Mouse (Mus musculus) CH12.LX (cell line): Measurements from ENCODE around the gene Klc4. TPM values are rescaled to one million over a fixed set of nuclear protein-coding genes. Genes with fewer than 3 reads are reported as not detected.

Source experiments
- DNase-seq: peaks from one replicate; pipeline ENCODE4 v3.0.0-alpha.2; 2013; ENCODE audit errors: extremely low read depth
- H3K27ac ChIP-seq: 2 replicates; pipeline ENCODE4 v1.5.1; 2012; ENCODE audit warnings: low read depth, mild to moderate bottlenecking, control low read depth, moderate library complexity; ENCODE audit not compliant: insufficient read depth
- H3K27me3 ChIP-seq: replicated peaks from 2 replicates; pipeline ENCODE3; 2012; ENCODE audit warnings: inconsistent platforms
- H3K36me3 ChIP-seq, 2 experiments: replicated peaks in 1 of 2; 2 replicates each; pipeline versions ENCODE3 to v1.6.1; 2012; ENCODE audit warnings: inconsistent platforms in 1 of 2, low read length in 1 of 2, mild to moderate bottlenecking in 1 of 2, mixed read lengths in 1 of 2, moderate library complexity in 1 of 2; ENCODE audit not compliant: control insufficient read depth in 1 of 2, insufficient read depth in 1 of 2
- H3K4me1 ChIP-seq, 2 experiments: 2 replicates each; pipeline ENCODE4 v1.6.1; 2012; ENCODE audit warnings: inconsistent platforms in 1 of 2, moderate library complexity in 1 of 2; ENCODE audit not compliant: insufficient read depth in 2 of 2, control insufficient read depth in 1 of 2
- H3K4me2 ChIP-seq: 2 replicates; pipeline ENCODE4 v1.6.1; 2012; ENCODE audit warnings: low read depth, mild to moderate bottlenecking, control low read depth; ENCODE audit not compliant: poor library complexity, insufficient read depth, severe bottlenecking
- H3K4me3 ChIP-seq, 3 experiments: fragments of 150-350 bp in 1 of 3; sonication (generic) in 1 of 3; replicated peaks in 1 of 3; 2 replicates each; pipeline versions ENCODE3 to v1.5.1; 2011 to 2012; ENCODE audit warnings: low read depth in 2 of 3, low read length in 2 of 3, mild to moderate bottlenecking in 2 of 3, moderate library complexity in 2 of 3, control low read depth in 1 of 3, improper control_type of control experiment in 1 of 3, inconsistent platforms in 1 of 3, mixed read lengths in 1 of 3; ENCODE audit not compliant: poor library complexity in 1 of 3
- H3K79me2 ChIP-seq: replicated peaks from 2 replicates; pipeline ENCODE4 v1.6.1; 2012; ENCODE audit warnings: mild to moderate bottlenecking, moderate library complexity; ENCODE audit not compliant: control insufficient read depth, poor library complexity, insufficient read depth, severe bottlenecking; ENCODE audit errors: extremely low read depth
- H3K9ac ChIP-seq: 2 replicates; pipeline ENCODE4 v1.6.1; 2012; ENCODE audit warnings: low read depth, mild to moderate bottlenecking, control low read depth, moderate library complexity; ENCODE audit not compliant: insufficient read depth
- H3K9me3 ChIP-seq: replicated peaks from 2 replicates; pipeline ENCODE3; 2012; ENCODE audit warnings: low read length, inconsistent platforms, mixed read lengths
- CHD2 ChIP-seq: IDR thresholded peaks from 2 replicates; pipeline ENCODE4 v1.6.1; 2011; ENCODE audit warnings: low read length, improper control_type of control experiment
- ELF1 ChIP-seq: IDR thresholded peaks from 2 replicates; pipeline ENCODE4 v1.6.1; 2014; ENCODE audit warnings: low read depth, mild to moderate bottlenecking, inconsistent platforms, low read length, improper control_type of control experiment
- ETS1 ChIP-seq: conservative IDR thresholded peaks from 2 replicates; pipeline ENCODE4 v1.6.1; 2012; ENCODE audit warnings: low read depth, mild to moderate bottlenecking, inconsistent platforms, low read length, improper control_type of control experiment, moderate library complexity
- GABPA ChIP-seq: IDR thresholded peaks from 2 replicates; pipeline ENCODE4 v1.6.1; 2012; ENCODE audit warnings: low read depth, low read length, improper control_type of control experiment, inconsistent platforms; ENCODE audit not compliant: insufficient replicate concordance
- HCFC1 ChIP-seq: IDR thresholded peaks from 2 replicates; pipeline ENCODE4 v1.6.1; 2012; ENCODE audit warnings: low read depth, mild to moderate bottlenecking, inconsistent platforms, low read length, improper control_type of control experiment
- IRF4 ChIP-seq: IDR thresholded peaks from 2 replicates; pipeline ENCODE4 v1.6.1; 2014; ENCODE audit warnings: low read depth, mild to moderate bottlenecking, inconsistent platforms, low read length, improper control_type of control experiment
- KAT2A ChIP-seq: IDR thresholded peaks from 2 replicates; pipeline ENCODE4 v1.6.1; 2012; ENCODE audit warnings: low read length, improper control_type of control experiment, inconsistent platforms; ENCODE audit not compliant: insufficient replicate concordance
- MAZ ChIP-seq: IDR thresholded peaks from 2 replicates; pipeline ENCODE4 v1.6.1; 2012; ENCODE audit warnings: low read depth, mild to moderate bottlenecking, inconsistent platforms, low read length, improper control_type of control experiment, moderate library complexity
- MYC ChIP-seq: IDR thresholded peaks from 2 replicates; pipeline ENCODE4 v1.6.1; 2011; ENCODE audit warnings: low read depth, mild to moderate bottlenecking, improper control_type of control experiment, low read length
- NRF1 ChIP-seq: IDR thresholded peaks from 2 replicates; pipeline ENCODE4 v1.6.1; 2014; ENCODE audit warnings: low read depth, mild to moderate bottlenecking, inconsistent platforms, low read length, improper control_type of control experiment, moderate library complexity
- POLR2AphosphoS2 ChIP-seq: IDR thresholded peaks from 2 replicates; pipeline ENCODE4 v1.6.1; 2011; ENCODE audit warnings: low read depth, low read length, improper control_type of control experiment
- RAD21 ChIP-seq: IDR thresholded peaks from 2 replicates; pipeline ENCODE4 v1.6.1; 2011; ENCODE audit warnings: low read depth, mild to moderate bottlenecking, low read length, improper control_type of control experiment, moderate library complexity
- RCOR1 ChIP-seq: conservative IDR thresholded peaks from 2 replicates; pipeline ENCODE4 v1.6.1; 2012; ENCODE audit warnings: low read depth, mild to moderate bottlenecking, inconsistent platforms, low read length, improper control_type of control experiment
- TCF12 ChIP-seq: IDR thresholded peaks from 2 replicates; pipeline ENCODE4 v1.6.1; 2014; ENCODE audit warnings: low read depth, mild to moderate bottlenecking, inconsistent platforms, low read length, improper control_type of control experiment
- ZC3H11A ChIP-seq: IDR thresholded peaks from 2 replicates; pipeline ENCODE4 v1.6.1; 2012; ENCODE audit warnings: low read depth, mild to moderate bottlenecking, inconsistent platforms, low read length, improper control_type of control experiment
- ZKSCAN1 ChIP-seq: IDR thresholded peaks from 2 replicates; pipeline ENCODE4 v1.6.1; 2012; ENCODE audit warnings: low read depth, inconsistent platforms, low read length, improper control_type of control experiment, borderline replicate concordance
- ZMIZ1 ChIP-seq: IDR thresholded peaks from 2 replicates; pipeline ENCODE4 v1.6.1; 2012; ENCODE audit warnings: low read depth, mild to moderate bottlenecking, inconsistent platforms, low read length, improper control_type of control experiment
- ZNF384 ChIP-seq: IDR thresholded peaks from 2 replicates; pipeline ENCODE4 v1.6.1; 2012; ENCODE audit warnings: low read depth, low read length, improper control_type of control experiment, inconsistent platforms
- dilution Hi-C: fragments of 300-500 bp; cut with MboI; formaldehyde crosslinking; loops from 2 replicates; pipeline ENCODE4 v1.14.3; 2020; ENCODE audit warnings: low sequenced_read_pairs; ENCODE audit not compliant: extremely low pct_unique_long_range_greater_than_20kb, extremely low pct_ligation_motif_present
- in situ Hi-C: fragments of 300-500 bp; cut with MboI; formaldehyde crosslinking; loops from 3 replicates; pipeline ENCODE4 v1.14.3; 2019; ENCODE audit warnings: low sequenced_read_pairs, low pct_ligation_motif_present, low pct_unique_long_range_greater_than_20kb, mixed read lengths
- polyA plus RNA-seq: library from polyadenylated mRNA; unstranded; fragments of >175 nt; gene quantifications from 2 replicates; pipeline ENCODE4 v1.2.1, GENCODE M21; 2012; ENCODE audit warnings: low read depth; ENCODE audit not compliant: insufficient read length
- total RNA-seq, 2 experiments: library from RNA; depleted of rRNA; stranded (reverse); fragments of 300-350 nt in 1 of 2; fragments of >200 nt in 1 of 2; gene quantifications; 2 replicates each; pipeline ENCODE4 v1.2.3; 2012 to 2014

The Klc4 gene
- total and polyA plus RNA-seq, 3 experiments, result 6.6 to 10.7 (median 6.7) TPM

DNA sequence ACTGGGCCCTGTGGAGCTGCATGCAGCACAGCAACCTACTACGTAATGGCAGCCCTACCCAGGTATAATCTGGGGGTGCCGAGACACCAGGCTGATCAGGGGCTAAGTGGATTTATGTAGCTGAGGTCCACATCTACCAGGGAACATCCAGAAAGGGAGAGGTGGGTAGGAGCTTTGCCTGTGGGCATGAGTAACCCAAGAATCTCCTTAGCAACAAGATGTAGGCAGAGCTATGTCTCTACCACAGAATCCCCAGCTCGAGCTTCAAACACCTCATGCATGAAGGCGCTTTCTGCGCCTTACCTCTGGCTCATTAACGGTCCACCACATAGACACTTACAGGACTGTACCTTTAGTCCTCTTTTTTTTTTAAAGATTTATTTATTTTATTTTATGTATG lies 50.5 kb downstream of the Klc4 start:
- in situ Hi-C loops (no loop called here), dilution Hi-C loops (no loop called here)
- H3K4me2 ChIP-seq, result no peak overlapping the region
- no peak for DNase-seq
- TF ChIP-seq KAT2A (no peak), ZNF384 (no peak), RAD21 (no peak), NRF1 (no peak), ELF1 (no peak), CHD2 (no peak), ZC3H11A (no peak), POLR2AphosphoS2 (no peak), GABPA (no peak), MYC (no peak), ZKSCAN1 (no peak), ZMIZ1 (no peak), ETS1 (no peak)
- H3K36me3 ChIP-seq, result no peaks in the 10 kb centered on the region
- H3K9ac ChIP-seq, result no peak overlapping the region
- H3K4me3 ChIP-seq, result no peak overlapping the region
- no peak overlapping the region for H3K27ac ChIP-seq
- no peaks in the 10 kb centered on the region for H3K9me3 ChIP-seq
- H3K4me1 ChIP-seq, result no peaks in the 10 kb centered on the region
- no peaks in the 10 kb centered on the region for H3K27me3 ChIP-seq
- H3K79me2 ChIP-seq, result no peaks in the 10 kb centered on the region

DNA sequence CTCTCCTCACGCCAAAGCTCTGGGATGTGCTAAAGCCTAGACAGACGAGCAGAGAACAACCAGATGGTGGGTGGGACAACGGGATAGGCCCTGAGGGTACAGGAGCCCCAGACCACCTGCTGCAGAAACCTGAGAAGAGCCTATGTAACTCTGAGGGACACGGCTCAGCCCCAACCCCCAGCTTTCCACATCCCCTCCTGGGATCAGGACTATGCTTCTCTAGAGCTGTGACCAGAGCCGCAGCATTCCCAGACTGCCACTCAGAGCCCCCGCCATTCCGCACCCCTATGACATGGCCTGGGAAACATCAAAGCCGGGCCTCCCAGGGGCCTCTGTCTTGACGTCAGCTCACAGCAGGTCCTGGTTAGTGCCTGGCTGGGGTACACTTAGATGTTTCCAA lies 51.2 kb downstream of the Klc4 start:
- in situ Hi-C loops (no loop called here), dilution Hi-C loops (no loop called here)
- DNase-seq, result no peak
- Histone ChIP-seq H3K9ac (no peak overlapping the region), H3K36me3 (no peaks in the 10 kb centered on the region), H3K79me2 (no peaks in the 10 kb centered on the region), H3K27ac (no peak overlapping the region), H3K4me2 (no peak overlapping the region), H3K4me3 (no peak overlapping the region), H3K4me1 (no peaks in the 10 kb centered on the region), H3K9me3 (no peaks in the 10 kb centered on the region), H3K27me3 (no peaks in the 10 kb centered on the region)
- TF ChIP-seq GABPA (no peak), MAZ (no peak), POLR2AphosphoS2 (no peak), IRF4 (no peak), HCFC1 (no peak), TCF12 (no peak), RCOR1 (no peak)
